Mouse (Mus musculus): ENCODE data around the gene Cxcl15. TPM values are rescaled to one million over a fixed set of nuclear protein-coding genes. Genes with fewer than 3 reads are reported as not detected.

Cxcl15 gene
- total and polyA plus RNA-seq, 3 experiments = not detected

DNA sequence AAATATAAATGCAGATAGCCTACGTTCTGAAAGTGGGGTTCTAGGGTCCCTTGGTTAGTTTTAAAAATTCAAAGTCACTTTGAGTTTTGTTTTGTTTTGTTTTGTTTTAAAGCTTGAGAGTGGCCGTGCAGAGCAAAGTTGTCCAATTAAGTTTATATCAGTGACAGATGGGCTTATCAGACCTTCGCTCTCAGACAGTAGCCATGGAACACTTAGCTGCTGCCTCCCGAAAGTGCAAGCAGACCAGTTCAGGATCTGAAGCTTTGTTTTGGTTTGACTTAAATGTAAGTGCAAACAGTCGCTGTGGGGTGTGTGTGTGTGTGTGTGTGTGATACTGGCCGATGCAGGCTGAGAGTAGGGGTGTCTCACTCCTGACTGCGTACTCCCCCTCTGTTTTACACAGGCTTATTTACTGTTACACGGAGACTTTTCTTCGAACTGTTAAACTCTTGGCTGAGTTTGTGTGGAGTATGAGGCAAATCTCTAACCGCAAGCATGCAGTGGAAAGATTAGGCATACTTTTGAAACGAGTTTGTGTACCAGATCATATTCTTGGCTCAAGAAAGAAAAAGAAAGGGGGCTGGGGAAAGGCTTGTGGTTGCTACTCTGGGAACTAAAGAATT, 37.9 kb downstream of the Cxcl15 start:
- H3K4me2 ChIP-seq (ENCODE audit: insufficient read depth, low read depth, poor library complexity, severe bottlenecking) = no peak overlapping the region; the same call in 1 of the 2 replicates
- H3K27me3 ChIP-seq (replicated peaks) = no peaks in the 10 kb centered on the region
- no peak overlapping the region for H3K9ac ChIP-seq (ENCODE audit: insufficient read depth, low read depth)
- TF ChIP-seq ETS1 (conservative IDR thresholded peaks at IDR 0.05; ENCODE audit: low read depth, low read length) (no peak), TCF12 (IDR thresholded peaks at IDR 0.05; ENCODE audit: low read depth, low read length) (no peak), HCFC1 (IDR thresholded peaks at IDR 0.05; ENCODE audit: low read depth, low read length) (no peak), USF2 (conservative IDR thresholded peaks at IDR 0.05; ENCODE audit: low read depth, low read length) (no peak)
- H3K27ac ChIP-seq (ENCODE audit: insufficient read depth, low read depth) = no peak overlapping the region
- H3K4me3 ChIP-seq (replicated peaks in 1 of 3; ENCODE audit: low read depth in 2 of 3, low read length in 2 of 3, poor library complexity in 1 of 3) = no peak overlapping the region
- in situ Hi-C loops (cut with MboI; ENCODE audit: low pct_ligation_motif_present, low pct_unique_long_range_greater_than_20kb, low sequenced_read_pairs) = no loop called here
- dilution Hi-C loops (cut with MboI; ENCODE audit: extremely low pct_ligation_motif_present, extremely low pct_unique_long_range_greater_than_20kb, low sequenced_read_pairs) = no loop called here
- no peak for DNase-seq (ENCODE audit: extremely low read depth)
- no peaks in the 10 kb centered on the region for H3K36me3 ChIP-seq (replicated peaks in 1 of 2; ENCODE audit: control insufficient read depth in 1 of 2, insufficient read depth in 1 of 2, low read length in 1 of 2)
- no peaks in the 10 kb centered on the region for H3K79me2 ChIP-seq (replicated peaks; ENCODE audit: control insufficient read depth, extremely low read depth, insufficient read depth, poor library complexity, severe bottlenecking)
- H3K9me3 ChIP-seq (replicated peaks; ENCODE audit: low read length) = no peaks in the 10 kb centered on the region
- no peaks in the 10 kb centered on the region for H3K4me1 ChIP-seq (ENCODE audit: control insufficient read depth in 1 of 2, insufficient read depth in 2 of 2)

DNA sequence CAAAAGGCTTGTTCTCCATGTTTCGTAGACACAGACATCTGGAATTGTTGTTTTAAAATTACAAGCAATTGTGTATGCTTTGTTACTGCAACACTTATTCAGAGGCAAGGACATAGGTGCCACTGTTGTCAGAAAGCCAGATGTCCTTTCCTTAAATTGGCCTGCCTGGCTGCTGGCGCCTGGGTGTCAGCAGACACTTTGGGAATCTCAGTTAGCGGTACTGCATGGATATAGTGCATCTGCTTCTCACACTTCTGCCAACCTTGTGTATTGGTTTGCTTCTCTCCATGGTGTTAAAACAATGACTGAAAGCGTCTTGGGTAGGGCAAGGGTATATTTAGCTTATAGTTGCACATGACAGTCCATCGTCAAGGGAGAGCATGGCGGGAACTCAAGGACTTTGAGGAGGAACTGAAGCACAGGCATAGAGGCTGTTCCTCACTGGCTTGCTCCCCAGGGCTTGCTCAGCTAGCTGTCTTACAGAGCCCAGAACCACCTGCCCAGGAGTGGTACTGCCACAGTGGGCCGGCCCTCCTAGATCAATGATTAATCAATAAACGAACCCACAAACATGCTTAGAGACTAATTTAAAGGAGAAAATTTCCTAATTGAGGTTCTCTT, 38.5 kb downstream of the Cxcl15 start:
- no peaks in the 10 kb centered on the region for H3K9me3 ChIP-seq (replicated peaks; ENCODE audit: low read length)
- no peaks in the 10 kb centered on the region for H3K27me3 ChIP-seq (replicated peaks)
- no peak overlapping the region for H3K4me2 ChIP-seq (ENCODE audit: insufficient read depth, low read depth, poor library complexity, severe bottlenecking)
- dilution Hi-C loops (cut with MboI; ENCODE audit: extremely low pct_ligation_motif_present, extremely low pct_unique_long_range_greater_than_20kb, low sequenced_read_pairs) = no loop called here
- H3K36me3 ChIP-seq (replicated peaks in 1 of 2; ENCODE audit: control insufficient read depth in 1 of 2, insufficient read depth in 1 of 2, low read length in 1 of 2) = no peaks in the 10 kb centered on the region
- H3K4me1 ChIP-seq (ENCODE audit: control insufficient read depth in 1 of 2, insufficient read depth in 2 of 2) = no peaks in the 10 kb centered on the region
- TF ChIP-seq USF2 (conservative IDR thresholded peaks at IDR 0.05; ENCODE audit: low read depth, low read length) = no peak
- no peak for TF ChIP-seq IRF4 (IDR thresholded peaks at IDR 0.05; ENCODE audit: low read depth, low read length)
- no peak for TF ChIP-seq E2F4 (IDR thresholded peaks at IDR 0.05; ENCODE audit: insufficient replicate concordance, low read depth, low read length)
- TF ChIP-seq ZMIZ1 (IDR thresholded peaks at IDR 0.05; ENCODE audit: low read depth, low read length) = no peak
- no peak for TF ChIP-seq EP300 (IDR thresholded peaks at IDR 0.05; ENCODE audit: low read length)
- TF ChIP-seq ZKSCAN1 (IDR thresholded peaks at IDR 0.05; ENCODE audit: borderline replicate concordance, low read depth, low read length) = no peak
- TF ChIP-seq KAT2A (IDR thresholded peaks at IDR 0.05; ENCODE audit: insufficient replicate concordance, low read length) = no peak
- no peak for TF ChIP-seq SIN3A (IDR thresholded peaks at IDR 0.05; ENCODE audit: low read length)
- TF ChIP-seq ZNF384 (IDR thresholded peaks at IDR 0.05; ENCODE audit: low read depth, low read length) = no peak
- no peak for TF ChIP-seq MYC (IDR thresholded peaks at IDR 0.05; ENCODE audit: low read depth, low read length)
- no peak for TF ChIP-seq MEF2A (IDR thresholded peaks at IDR 0.05; ENCODE audit: borderline replicate concordance, low read depth, low read length)
- TF ChIP-seq BHLHE40 (IDR thresholded peaks at IDR 0.05; ENCODE audit: low read depth, low read length) = no peak
- no peak overlapping the region for H3K9ac ChIP-seq (ENCODE audit: insufficient read depth, low read depth)
- H3K27ac ChIP-seq (ENCODE audit: insufficient read depth, low read depth) = no peak overlapping the region
- H3K4me3 ChIP-seq (replicated peaks in 1 of 3; ENCODE audit: low read depth in 2 of 3, low read length in 2 of 3, poor library complexity in 1 of 3) = no peak overlapping the region
- no peak for DNase-seq (ENCODE audit: extremely low read depth)
- no peaks in the 10 kb centered on the region for H3K79me2 ChIP-seq (replicated peaks; ENCODE audit: control insufficient read depth, extremely low read depth, insufficient read depth, poor library complexity, severe bottlenecking)
- in situ Hi-C loops (cut with MboI; ENCODE audit: low pct_ligation_motif_present, low pct_unique_long_range_greater_than_20kb, low sequenced_read_pairs) = no loop called here
